Mouse (Mus musculus) midbrain, embryonic 10.5 days (tissue): ENCODE data around the gene Tut7. TPM values are rescaled to one million over a fixed set of nuclear protein-coding genes. Genes with fewer than 3 reads are reported as not detected.
A peak's percentile ranks its signal among the peaks of the same experiment; 100 is the strongest.
"Not testable (repeated sequence)": the region's sequence is repeated elsewhere in the genome, so short reads cannot be mapped to it uniquely, and the experiment has no call there.

Source experiments
- DNase-seq: peaks from one replicate; pipeline ENCODE4 v3.0.0-alpha.2; 2017; ENCODE audit warnings: low spot score
- H3K27ac ChIP-seq: fragments of 300-500 bp; sonication (generic); replicated peaks from 2 replicates; pipeline ENCODE4 v1.5.1; 2016; ENCODE audit warnings: mild to moderate bottlenecking
- H3K27me3 ChIP-seq: fragments of 300-500 bp; sonication (generic); 2 replicates; pipeline ENCODE4 v1.6.1; 2016; ENCODE audit warnings: low read depth, mild to moderate bottlenecking; ENCODE audit not compliant: poor library complexity, severe bottlenecking
- H3K36me3 ChIP-seq: fragments of 300-500 bp; sonication (generic); 2 replicates; pipeline ENCODE4 v1.6.1; 2016; ENCODE audit warnings: mild to moderate bottlenecking, moderate library complexity
- H3K4me1 ChIP-seq: fragments of 300-500 bp; sonication (generic); 2 replicates; pipeline ENCODE4 v1.6.1; 2016
- H3K4me3 ChIP-seq: fragments of 300-500 bp; sonication (generic); 2 replicates; pipeline ENCODE4 v1.5.1; 2016; ENCODE audit warnings: mild to moderate bottlenecking, moderate library complexity
- H3K9me3 ChIP-seq: fragments of 300-500 bp; sonication (generic); replicated peaks from 2 replicates; pipeline ENCODE4 v1.6.1; 2016; ENCODE audit warnings: mild to moderate bottlenecking
- WGBS: fragments of 180-500 bp; shearing (Covaris S2); methylation state at CpG from one replicate; pipeline ENCODE4 v1.1.7; 2016; 5-methylcytosine and 5-hydroxymethylcytosine counted together
- polyA plus RNA-seq: library from polyadenylated mRNA; unstranded; fragments of >200 nt; fragmentation: Nextera tagmentation; extraction: Ambion mirVana; gene quantifications from 2 replicates; pipeline ENCODE4 v1.2.1, GENCODE M21; 2016

Tut7 gene
- polyA plus RNA-seq, 1 experiment from 2014 or later, result 34.8 TPM

GRCm38 (mm10) chr13:59842226-59843210 is 19.6 kb upstream of the Tut7 start:
- H3K9me3 ChIP-seq, result no peaks in the 10 kb centered on the region
- WGBS, result 50% methylated on average over 16 of the region's 16 CpGs
- no peak overlapping the region for H3K4me3 ChIP-seq
- no peaks in the 10 kb centered on the region for H3K36me3 ChIP-seq
- peak; percentile 71 for DNase-seq
- H3K27ac ChIP-seq, result no peak overlapping the region
- H3K4me1 ChIP-seq, result no peaks in the 10 kb centered on the region
- H3K27me3 ChIP-seq, result no peaks in the 10 kb centered on the region

GRCm38 (mm10) chr13:59841761-59842160 is 18.8 kb upstream of the Tut7 start:
- H3K27ac ChIP-seq, H3K27me3 ChIP-seq, DNase-seq, H3K4me3 ChIP-seq, H3K36me3 ChIP-seq, H3K9me3 ChIP-seq, H3K4me1 ChIP-seq: not testable (repeated sequence)
- 93% methylated on average over 14 of the region's 14 CpGs for WGBS

- DNase-seq, result peak; percentile 72
- WGBS, result 79% methylated on average over 11 of the region's 11 CpGs
- H3K4me1 ChIP-seq, result 0 out of 2 replicates have a peak, but pooled peaks cover 2% of the 10 kb centered on the region
- no peaks in the 10 kb centered on the region for H3K9me3 ChIP-seq
- H3K27me3 ChIP-seq, result no peaks in the 10 kb centered on the region
- no peak overlapping the region for H3K4me3 ChIP-seq
- H3K36me3 ChIP-seq, result no peaks in the 10 kb centered on the region
- H3K27ac ChIP-seq, result no peak overlapping the region
Measured at GRCm38 (mm10) chr13:59840429-59841169, 17.7 kb upstream of the Tut7 start.

- H3K9me3 ChIP-seq, result no peaks in the 10 kb centered on the region
- no peaks in the 10 kb centered on the region for H3K27me3 ChIP-seq
- no peak for DNase-seq
- no peak overlapping the region for H3K27ac ChIP-seq
- H3K36me3 ChIP-seq, result no peaks in the 10 kb centered on the region
- H3K4me3 ChIP-seq, result no peak overlapping the region
- 88% methylated on average over 9 of the region's 9 CpGs for WGBS
- peaks cover 10% of the 10 kb centered on the region for H3K4me1 ChIP-seq
Measured at GRCm38 (mm10) chr13:59839356-59839755, 16.4 kb upstream of the Tut7 start.

- Histone ChIP-seq H3K27me3 (no peaks in the 10 kb centered on the region), H3K9me3 (no peaks in the 10 kb centered on the region), H3K36me3 (no peaks in the 10 kb centered on the region), H3K4me3 (no peak overlapping the region), H3K4me1 (peaks cover 10% of the 10 kb centered on the region), H3K27ac (no peak overlapping the region)
- WGBS, result 90% methylated on average over 3 of the region's 3 CpGs
- no peak for DNase-seq
Measured at GRCm38 (mm10) chr13:59838464-59838863, 15.5 kb upstream of the Tut7 start.

- Histone ChIP-seq H3K27ac (no peak overlapping the region), H3K27me3 (no peaks in the 10 kb centered on the region), H3K4me1 (peaks cover 10% of the 10 kb centered on the region), H3K9me3 (no peaks in the 10 kb centered on the region), H3K36me3 (no peaks in the 10 kb centered on the region), H3K4me3 (no peak overlapping the region)
- no peak for DNase-seq
- 60% methylated on average over 3 of the region's 3 CpGs for WGBS
Measured at GRCm38 (mm10) chr13:59836811-59837210, 13.9 kb upstream of the Tut7 start.

GRCm38 (mm10) chr13:59836101-59836798 is 13.3 kb upstream of the Tut7 start:
- DNase-seq, result no peak

GRCm38 (mm10) chr13:59834786-59835452 is 12.0 kb upstream of the Tut7 start:
- 70% methylated on average over 4 of the region's 4 CpGs for WGBS
- no peak overlapping the region for H3K4me3 ChIP-seq
- H3K27ac ChIP-seq, result no peak overlapping the region
- no peak for DNase-seq
- no peaks in the 10 kb centered on the region for H3K27me3 ChIP-seq
- H3K4me1 ChIP-seq, result peaks cover 10% of the 10 kb centered on the region
- H3K9me3 ChIP-seq, result no peaks in the 10 kb centered on the region
- no peaks in the 10 kb centered on the region for H3K36me3 ChIP-seq

More at GRCm38 (mm10) chr13:59836101-59836798, 13.3 kb upstream of the Tut7 start:
- Histone ChIP-seq H3K36me3 (no peaks in the 10 kb centered on the region), H3K9me3 (no peaks in the 10 kb centered on the region), H3K4me3 (no peak overlapping the region), H3K27me3 (no peaks in the 10 kb centered on the region), H3K27ac (no peak overlapping the region), H3K4me1 (peaks cover 10% of the 10 kb centered on the region)
- 89% methylated on average over 14 of the region's 14 CpGs for WGBS

GRCm38 (mm10) chr13:59832871-59833270 is 9.9 kb upstream of the Tut7 start:
- Histone ChIP-seq H3K27ac (no peak overlapping the region), H3K9me3 (no peaks in the 10 kb centered on the region), H3K36me3 (no peaks in the 10 kb centered on the region), H3K4me3 (no peak overlapping the region), H3K4me1 (peaks cover 10% of the 10 kb centered on the region), H3K27me3 (no peaks in the 10 kb centered on the region)
- 83% methylated on average over 7 of the region's 7 CpGs for WGBS
- DNase-seq, result no peak

GRCm38 (mm10) chr13:59832454-59832853 is 9.5 kb upstream of the Tut7 start:
- DNase-seq, result no peak
- no peak overlapping the region for H3K27ac ChIP-seq
- 74% methylated on average over 7 of the region's 7 CpGs for WGBS
- no peaks in the 10 kb centered on the region for H3K27me3 ChIP-seq
- H3K9me3 ChIP-seq, result no peaks in the 10 kb centered on the region
- H3K36me3 ChIP-seq, result no peaks in the 10 kb centered on the region
- no peak overlapping the region for H3K4me3 ChIP-seq
- H3K4me1 ChIP-seq, result peaks cover 10% of the 10 kb centered on the region

- DNase-seq, result no peak
- Histone ChIP-seq H3K27ac (no peak overlapping the region), H3K9me3 (no peaks in the 10 kb centered on the region), H3K27me3 (no peaks in the 10 kb centered on the region), H3K4me3 (no peak overlapping the region), H3K36me3 (peaks cover 7% of the 10 kb centered on the region), H3K4me1 (peaks cover 17% of the 10 kb centered on the region)
Measured at GRCm38 (mm10) chr13:59825966-59826365, 3.0 kb upstream of the Tut7 start.

- Histone ChIP-seq H3K4me1 (peaks cover 37% of the 10 kb centered on the region), H3K4me3 (0 out of 2 replicates have a peak overlapping the region, but pooled peaks have one; percentile 98)
Measured at GRCm38 (mm10) chr13:59820836-59821235, 2.1 kb downstream of the Tut7 start.

More at GRCm38 (mm10) chr13:59820836-59821235, 2.1 kb downstream of the Tut7 start:
- no peaks in the 10 kb centered on the region for H3K27me3 ChIP-seq
- no peak for DNase-seq
- peaks cover 41% of the 10 kb centered on the region for H3K36me3 ChIP-seq
- no peaks in the 10 kb centered on the region for H3K9me3 ChIP-seq
- WGBS, result 75% methylated on average over 3 of the region's 3 CpGs
- no peak overlapping the region for H3K27ac ChIP-seq
